Mouse (Mus musculus) gastrocnemius, postnatal 14 days (tissue): ENCODE measurements around the gene Il34. TPM values are rescaled to one million over a fixed set of nuclear protein-coding genes. Genes with fewer than 3 reads are reported as not detected.

Source experiments
- DNase-seq: peaks from one replicate; pipeline ENCODE4 v3.0.0; 2021; ENCODE audit warnings: mixed read lengths
- intact Hi-C: fragments of 180-260 bp; cut with DNase I; formaldehyde crosslinking; loops from one replicate; pipeline ENCODE4 v1.15.1; 2025; ENCODE audit warnings: low total_unique reads
- total RNA-seq, 2 experiments: library from RNA; stranded (reverse); gene quantifications; 2 replicates each; pipeline ENCODE4 v1.2.3; 2021

Il34 gene
- total RNA-seq, 2 experiments from 2014 or later: 15.6 to 20.0 TPM

GRCm38 (mm10) chr8:110718969-110719670 lies 86.6 kb downstream of the Il34 start:
- DNase-seq: peak; percentile 86
- intact Hi-C loops: no loop called here

- intact Hi-C loops: no loop called here
These were observed 87.3 kb downstream of the Il34 start for GRCm38 (mm10) chr8:110718209-110718968.

GRCm38 (mm10) chr8:110717131-110717530 lies 88.6 kb downstream of the Il34 start:
- intact Hi-C loops: no loop called here
- no peak for DNase-seq

More at GRCm38 (mm10) chr8:110718209-110718968, 87.3 kb downstream of the Il34 start:
- DNase-seq: no peak

- intact Hi-C loops: no loop called here
- peak; percentile 53 for DNase-seq
These were observed 89.6 kb downstream of the Il34 start for GRCm38 (mm10) chr8:110716075-110716474.

GRCm38 (mm10) chr8:110714827-110715519 lies 90.8 kb downstream of the Il34 start:
- intact Hi-C loops: no loop called here
- peak; percentile 4 for DNase-seq

GRCm38 (mm10) chr8:110713073-110713472 lies 92.7 kb downstream of the Il34 start:
- intact Hi-C loops: no loop called here
- peak; percentile 85 for DNase-seq

- DNase-seq: no peak
- intact Hi-C loops: no loop called here
These were observed 94.3 kb downstream of the Il34 start for GRCm38 (mm10) chr8:110711271-110711934.

GRCm38 (mm10) chr8:110710593-110710992 lies 95.1 kb downstream of the Il34 start:
- no peak for DNase-seq
- intact Hi-C loops: no loop called here

- no peak for DNase-seq
- intact Hi-C loops: loop anchor here (5.0 kb wide), 1 partner anchor 41 kb away; no protein-coding TSS in a partner anchor
These were observed 97.3 kb downstream of the Il34 start for GRCm38 (mm10) chr8:110708429-110708828.

GRCm38 (mm10) chr8:110706288-110706870 lies 99.3 kb downstream of the Il34 start:
- intact Hi-C loops: loop anchor here (5.0 kb wide), 1 partner anchor 39 kb away; no protein-coding TSS in a partner anchor
- no peak for DNase-seq

- DNase-seq: no peak
These were observed 100.1 kb downstream of the Il34 start for GRCm38 (mm10) chr8:110705391-110706287.

GRCm38 (mm10) chr8:110704103-110704502 lies 101.6 kb downstream of the Il34 start:
- no peak for DNase-seq
- intact Hi-C loops: no loop called here

More at GRCm38 (mm10) chr8:110705391-110706287, 100.1 kb downstream of the Il34 start:
- intact Hi-C loops: loop anchor here (5.0 kb wide), 1 partner anchor 38 kb away; no protein-coding TSS in a partner anchor

- intact Hi-C loops: no loop called here
These were observed 102.2 kb downstream of the Il34 start for GRCm38 (mm10) chr8:110703460-110704061.

GRCm38 (mm10) chr8:110702636-110703459 lies 102.9 kb downstream of the Il34 start:
- no peak for DNase-seq
- intact Hi-C loops: no loop called here

More at GRCm38 (mm10) chr8:110703460-110704061, 102.2 kb downstream of the Il34 start:
- DNase-seq: no peak

- intact Hi-C loops: no loop called here
- DNase-seq: no peak
These were observed 105.2 kb downstream of the Il34 start for GRCm38 (mm10) chr8:110700561-110700960.

GRCm38 (mm10) chr8:110699501-110699900 lies 106.2 kb downstream of the Il34 start:
- intact Hi-C loops: no loop called here
- no peak for DNase-seq

GRCm38 (mm10) chr8:110698098-110698497 lies 107.6 kb downstream of the Il34 start:
- DNase-seq: no peak
- intact Hi-C loops: no loop called here
